Mouse (Mus musculus) cortical plate, adult 2 months (tissue): ENCODE data around the gene Rgs3. TPM values are rescaled to one million over a fixed set of nuclear protein-coding genes. Genes with fewer than 3 reads are reported as not detected.
A peak's percentile ranks its signal among the peaks of the same experiment; 100 is the strongest.
"Not testable (repeated sequence)": the region's sequence is repeated elsewhere in the genome, so short reads cannot be mapped to it uniquely, and the experiment has no call there.

Source experiments
- H3K27ac ChIP-seq: fragments of 200-500 bp; 2 replicates; pipeline ENCODE4 v1.5.1; 2012; ENCODE audit warnings: low read length, control low read depth, inconsistent platforms; ENCODE audit not compliant: insufficient read depth
- H3K4me1 ChIP-seq: fragments of 200-500 bp; 2 replicates; pipeline ENCODE4 v1.6.1; 2011; ENCODE audit warnings: low read length; ENCODE audit not compliant: control insufficient read depth, insufficient read depth
- H3K4me3 ChIP-seq: fragments of 200-500 bp; 2 replicates; pipeline ENCODE4 v1.5.1; 2011; ENCODE audit warnings: mild to moderate bottlenecking, low read length, control low read depth; ENCODE audit not compliant: insufficient read depth
- CTCF ChIP-seq: fragments of 200-500 bp; IDR thresholded peaks from 2 replicates; pipeline ENCODE4 v1.5.1; 2011; ENCODE audit warnings: mild to moderate bottlenecking, control low read depth, low read length; ENCODE audit not compliant: insufficient read depth; ENCODE audit errors: extremely low read depth
- POLR2A ChIP-seq: fragments of 200-500 bp; IDR thresholded peaks from 2 replicates; pipeline ENCODE4 v1.6.1; 2011; ENCODE audit warnings: mild to moderate bottlenecking, low read length, control low read depth; ENCODE audit not compliant: insufficient read depth; ENCODE audit errors: extremely low read depth
- polyA plus RNA-seq: library from polyadenylated mRNA; depleted of rRNA; stranded (reverse); fragments of >200 nt; gene quantifications from 2 replicates; pipeline ENCODE4 v1.2.3, GENCODE M21; 2012

Gene Rgs3
- polyA plus RNA-seq, 1 experiment, result 40.2 TPM

- H3K4me3 ChIP-seq, result no peak overlapping the region
- H3K27ac ChIP-seq, result no peak overlapping the region
- TF ChIP-seq POLR2A, result no peak
- no peak for TF ChIP-seq CTCF
- no peaks in the 10 kb centered on the region for H3K4me1 ChIP-seq
Measured at GRCm38 (mm10) chr4:62570029-62570428, 10.4 kb downstream of the Rgs3 start.

GRCm38 (mm10) chr4:62582365-62583264 lies 23.0 kb downstream of the Rgs3 start:
- Histone ChIP-seq H3K4me1 (peaks cover 4% of the 10 kb centered on the region; the same call in 1 of the 2 replicates), H3K27ac (no peak overlapping the region), H3K4me3 (0 out of 2 replicates have a peak overlapping the region, but pooled peaks have one; percentile 16)
- no peak for TF ChIP-seq CTCF
- TF ChIP-seq POLR2A, result no peak

GRCm38 (mm10) chr4:62583265-62584092 lies 23.8 kb downstream of the Rgs3 start:
- Histone ChIP-seq H3K4me1 (peaks cover 4% of the 10 kb centered on the region; the same call in 1 of the 2 replicates), H3K27ac (no peak overlapping the region)
- TF ChIP-seq CTCF (no peak), POLR2A (no peak)

GRCm38 (mm10) chr4:62587067-62587466 lies 27.4 kb downstream of the Rgs3 start:
- Histone ChIP-seq H3K4me3 (no peak overlapping the region), H3K4me1 (peaks cover 4% of the 10 kb centered on the region; the same call in 1 of the 2 replicates), H3K27ac (no peak overlapping the region)
- no peak for TF ChIP-seq POLR2A
- no peak for TF ChIP-seq CTCF

More at GRCm38 (mm10) chr4:62583265-62584092, 23.8 kb downstream of the Rgs3 start:
- H3K4me3 ChIP-seq, result 0 out of 2 replicates have a peak overlapping the region, but pooled peaks have one; percentile 16

GRCm38 (mm10) chr4:62590878-62591277 lies 31.2 kb downstream of the Rgs3 start:
- Histone ChIP-seq H3K27ac (no peak overlapping the region), H3K4me1 (no peaks in the 10 kb centered on the region), H3K4me3 (no peak overlapping the region)
- no peak for TF ChIP-seq POLR2A
- no peak for TF ChIP-seq CTCF

- Histone ChIP-seq H3K4me1 (no peaks in the 10 kb centered on the region), H3K4me3 (no peak overlapping the region), H3K27ac (no peak overlapping the region)
- no peak for TF ChIP-seq POLR2A
- TF ChIP-seq CTCF, result no peak
Measured at GRCm38 (mm10) chr4:62591326-62591725, 31.7 kb downstream of the Rgs3 start.

GRCm38 (mm10) chr4:62593546-62594240 lies 34.0 kb downstream of the Rgs3 start:
- H3K4me3 ChIP-seq, H3K27ac ChIP-seq, H3K4me1 ChIP-seq: not testable (repeated sequence)

- Histone ChIP-seq H3K27ac (no peak overlapping the region), H3K4me1 (no peaks in the 10 kb centered on the region), H3K4me3 (no peak overlapping the region)
- TF ChIP-seq CTCF (no peak), POLR2A (no peak)
Measured at GRCm38 (mm10) chr4:62594442-62594841, 34.8 kb downstream of the Rgs3 start.

- H3K4me1 ChIP-seq, result no peaks in the 10 kb centered on the region
- TF ChIP-seq CTCF (no peak), POLR2A (no peak)
- H3K4me3 ChIP-seq, result no peak overlapping the region
- no peak overlapping the region for H3K27ac ChIP-seq
Measured at GRCm38 (mm10) chr4:62596051-62596450, 36.4 kb downstream of the Rgs3 start.
